Mouse (Mus musculus) heart, embryonic 14.5 days (tissue): Measurements from ENCODE around the gene Nup62. TPM values are rescaled to one million over a fixed set of nuclear protein-coding genes. Genes with fewer than 3 reads are reported as not detected.

ENCODE experiments used
- ATAC-seq: fragments of 200-750 bp; cut with Nextera tagmentation; 2 replicates; pipeline ENCODE4 v1.8.0; 2017; ENCODE audit warnings: low read depth, moderate TSS enrichment; ENCODE audit not compliant: insufficient number of reproducible peaks, insufficient read depth, low FRiP score
- H3K27ac ChIP-seq, 2 experiments: fragments of 200-500 bp in 1 of 2; fragments of 300-500 bp in 1 of 2; sonication (generic) in 1 of 2; replicated peaks in 1 of 2; 2 replicates each; pipeline ENCODE4 v1.5.1; 2012 to 2014; ENCODE audit warnings: low read depth in 2 of 2, low read length in 2 of 2, control low read depth in 1 of 2, mild to moderate bottlenecking in 1 of 2, mixed read lengths in 1 of 2; ENCODE audit not compliant: control insufficient read depth in 1 of 2, insufficient read depth in 1 of 2
- H3K27me3 ChIP-seq: fragments of 300-500 bp; sonication (generic); 2 replicates; pipeline ENCODE4 v1.6.1; 2014; ENCODE audit warnings: mild to moderate bottlenecking, low read length, control low read depth; ENCODE audit not compliant: control insufficient read depth, insufficient read depth
- H3K36me3 ChIP-seq: fragments of 300-500 bp; sonication (generic); 2 replicates; pipeline ENCODE4 v1.6.1; 2014; ENCODE audit warnings: mild to moderate bottlenecking, control low read depth, low read length, mixed read lengths; ENCODE audit not compliant: control insufficient read depth, insufficient read depth
- H3K4me1 ChIP-seq, 2 experiments: fragments of 200-500 bp in 1 of 2; fragments of 300-500 bp in 1 of 2; sonication (generic) in 1 of 2; 2 replicates each; pipeline ENCODE4 v1.6.1; 2012 to 2014; ENCODE audit warnings: low read length in 2 of 2, control low read depth in 1 of 2, mixed read lengths in 1 of 2; ENCODE audit not compliant: control insufficient read depth in 2 of 2, insufficient read depth in 2 of 2
- H3K4me2 ChIP-seq: fragments of 300-500 bp; sonication (generic); 2 replicates; pipeline ENCODE4 v1.6.1; 2014; ENCODE audit warnings: mild to moderate bottlenecking, low read length
- H3K4me3 ChIP-seq, 2 experiments: fragments of 200-500 bp in 1 of 2; fragments of 300-500 bp in 1 of 2; sonication (generic) in 1 of 2; 2 replicates each; pipeline ENCODE4 v1.5.1; 2012 to 2014; ENCODE audit warnings: low read length in 2 of 2, mild to moderate bottlenecking in 2 of 2, control low read depth in 1 of 2, low read depth in 1 of 2, moderate library complexity in 1 of 2; ENCODE audit not compliant: control insufficient read depth in 1 of 2, insufficient read depth in 1 of 2
- H3K9ac ChIP-seq: fragments of 300-500 bp; sonication (generic); 2 replicates; pipeline ENCODE4 v1.6.1; 2014; ENCODE audit warnings: mild to moderate bottlenecking, low read length
- H3K9me3 ChIP-seq: fragments of 300-500 bp; sonication (generic); 2 replicates; pipeline ENCODE4 v1.6.1; 2016; ENCODE audit warnings: low read length, control low read depth; ENCODE audit not compliant: control insufficient read depth
- WGBS: fragments of 180-500 bp; shearing (Covaris S2); extraction: QIAGEN DNeasy Blood & Tissue Kit; methylation state at CpG from one replicate; pipeline ENCODE4 v1.1.7; 2014; 5-methylcytosine and 5-hydroxymethylcytosine counted together
- polyA plus RNA-seq: library from polyadenylated mRNA; unstranded; fragments of >200 nt; fragmentation: Nextera tagmentation; extraction: Ambion mirVana; gene quantifications from 2 replicates; pipeline ENCODE4 v1.2.1, GENCODE M21; 2014

The Nup62 gene
- polyA plus RNA-seq, 1 experiment from 2014 or later = 41.7 TPM

- Histone ChIP-seq H3K4me1 (peaks cover 21 to 33% of the 10 kb centered on the region in 2 experiments), H3K9me3 (no peaks in the 10 kb centered on the region), H3K4me2 (peak overlapping the region; percentile 86), H3K4me3 (peak overlapping the region; percentile 70 to 76), H3K27me3 (no peaks in the 10 kb centered on the region), H3K9ac (peak overlapping the region; percentile 91), H3K36me3 (peaks cover 49% of the 10 kb centered on the region), H3K27ac (peak overlapping the region; percentile 94 to 98)
- ATAC-seq = peak; percentile 60
- under 1% methylated on average over 41 of the region's 41 CpGs for WGBS
Measured at GRCm38 (mm10) chr7:44849416-44850111, 33.7 kb downstream of the Nup62 start.

- under 1% methylated on average over 32 of the region's 33 CpGs for WGBS
- peaks cover 24 to 37% of the 10 kb centered on the region in 2 experiments for H3K4me1 ChIP-seq
- ATAC-seq = peak; percentile 26
Measured at GRCm38 (mm10) chr7:44850146-44850545, 34.3 kb downstream of the Nup62 start.

DNA sequence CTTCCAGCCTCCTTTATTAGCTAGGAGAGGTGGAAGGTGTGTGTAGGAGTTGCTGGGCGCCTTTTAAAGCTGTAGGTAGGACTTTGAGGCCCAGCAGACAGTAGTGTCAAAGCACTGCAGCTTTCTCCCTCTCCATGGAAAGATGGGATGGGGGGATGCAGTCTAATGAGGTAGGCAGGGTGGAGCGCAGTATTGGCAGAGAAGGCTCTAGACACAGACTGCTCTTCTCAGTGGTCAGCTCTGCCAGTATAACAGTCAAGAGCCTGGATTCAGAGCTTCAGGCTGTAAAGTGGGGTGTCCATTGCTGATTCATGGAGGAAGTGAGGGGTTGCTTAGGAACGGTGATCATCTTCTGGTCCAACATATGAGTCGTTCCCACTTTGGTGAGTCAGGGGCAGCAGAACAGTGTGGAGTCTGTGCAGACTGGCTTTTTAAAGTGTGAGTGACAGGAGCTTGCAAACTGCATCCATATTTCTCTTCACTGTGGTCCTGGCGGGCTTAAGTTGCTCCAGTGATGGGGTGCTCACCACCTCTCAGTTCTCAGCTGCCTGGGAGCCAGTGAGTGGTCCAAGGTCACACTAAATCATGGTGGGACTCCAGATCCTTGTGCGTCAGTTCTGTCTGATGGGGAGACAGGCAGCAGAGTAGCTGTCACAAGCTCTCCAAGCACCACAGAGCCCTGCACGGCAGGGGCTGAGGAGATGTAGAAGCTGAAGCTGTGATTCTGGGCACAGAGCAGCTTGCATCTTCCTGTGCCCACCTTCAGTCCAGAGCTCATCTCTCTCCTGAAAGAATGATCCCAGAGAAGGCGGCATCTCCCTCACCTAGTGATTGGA lies 35.1 kb downstream of the Nup62 start:
- no peak for ATAC-seq
- H3K27ac ChIP-seq = peak overlapping the region; percentile 60 to 98; a peak in 3 of 4 replicates
- H3K4me1 ChIP-seq = peaks cover 26 to 41% of the 10 kb centered on the region in 2 experiments
- peak overlapping the region; percentile 91 for H3K9ac ChIP-seq
- no peaks in the 10 kb centered on the region for H3K9me3 ChIP-seq
- H3K27me3 ChIP-seq = no peaks in the 10 kb centered on the region
- H3K36me3 ChIP-seq = peaks cover 35% of the 10 kb centered on the region
- WGBS = 71% methylated on average over 8 of the region's 8 CpGs
- peak overlapping the region; percentile 86 for H3K4me2 ChIP-seq
- H3K4me3 ChIP-seq = peak overlapping the region; percentile 70 to 76

More at GRCm38 (mm10) chr7:44850146-44850545, 34.3 kb downstream of the Nup62 start:
- Histone ChIP-seq H3K4me3 (peak overlapping the region; percentile 70 to 76), H3K4me2 (peak overlapping the region; percentile 86), H3K27me3 (no peaks in the 10 kb centered on the region), H3K27ac (peak overlapping the region; percentile 94 to 98), H3K9ac (peak overlapping the region; percentile 91), H3K9me3 (no peaks in the 10 kb centered on the region), H3K36me3 (peaks cover 44% of the 10 kb centered on the region)

DNA sequence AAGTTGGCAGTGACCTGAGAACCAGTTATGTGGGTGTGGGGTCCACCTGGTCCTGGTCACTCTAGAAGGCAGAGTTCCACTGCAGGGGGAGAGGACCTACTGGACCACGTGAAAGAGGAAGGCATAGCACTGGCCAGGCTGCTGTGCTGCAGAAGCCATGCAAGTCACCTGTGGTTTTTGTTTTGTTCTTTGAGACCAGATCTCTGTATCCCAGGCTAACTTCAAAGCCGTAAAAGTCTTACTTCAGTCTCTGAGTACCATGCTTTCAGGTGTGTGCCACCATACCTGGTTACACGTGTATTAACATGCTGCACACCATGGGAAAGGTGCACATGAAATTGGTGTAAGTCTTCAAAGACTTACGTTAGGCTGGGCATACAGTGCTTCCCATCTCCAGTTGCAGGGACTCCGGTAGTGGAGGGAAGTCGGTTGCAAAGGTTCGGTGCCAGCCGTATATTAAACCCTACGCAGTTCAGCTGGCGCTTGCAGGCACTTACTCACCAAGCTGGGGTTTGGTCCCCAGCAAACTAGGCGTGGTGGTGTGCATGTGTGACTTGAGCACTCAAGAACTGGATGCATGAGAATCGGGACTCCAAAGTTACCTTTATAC lies 35.8 kb downstream of the Nup62 start:
- Histone ChIP-seq H3K4me1 (peaks cover 28 to 46% of the 10 kb centered on the region in 2 experiments), H3K27me3 (no peaks in the 10 kb centered on the region), H3K27ac (no peak overlapping the region), H3K36me3 (peaks cover 28% of the 10 kb centered on the region), H3K4me2 (no peak overlapping the region), H3K9ac (no peak overlapping the region), H3K4me3 (no peak overlapping the region), H3K9me3 (no peaks in the 10 kb centered on the region)
- ATAC-seq = no peak
- 93% methylated on average over 12 of the region's 12 CpGs for WGBS

DNA sequence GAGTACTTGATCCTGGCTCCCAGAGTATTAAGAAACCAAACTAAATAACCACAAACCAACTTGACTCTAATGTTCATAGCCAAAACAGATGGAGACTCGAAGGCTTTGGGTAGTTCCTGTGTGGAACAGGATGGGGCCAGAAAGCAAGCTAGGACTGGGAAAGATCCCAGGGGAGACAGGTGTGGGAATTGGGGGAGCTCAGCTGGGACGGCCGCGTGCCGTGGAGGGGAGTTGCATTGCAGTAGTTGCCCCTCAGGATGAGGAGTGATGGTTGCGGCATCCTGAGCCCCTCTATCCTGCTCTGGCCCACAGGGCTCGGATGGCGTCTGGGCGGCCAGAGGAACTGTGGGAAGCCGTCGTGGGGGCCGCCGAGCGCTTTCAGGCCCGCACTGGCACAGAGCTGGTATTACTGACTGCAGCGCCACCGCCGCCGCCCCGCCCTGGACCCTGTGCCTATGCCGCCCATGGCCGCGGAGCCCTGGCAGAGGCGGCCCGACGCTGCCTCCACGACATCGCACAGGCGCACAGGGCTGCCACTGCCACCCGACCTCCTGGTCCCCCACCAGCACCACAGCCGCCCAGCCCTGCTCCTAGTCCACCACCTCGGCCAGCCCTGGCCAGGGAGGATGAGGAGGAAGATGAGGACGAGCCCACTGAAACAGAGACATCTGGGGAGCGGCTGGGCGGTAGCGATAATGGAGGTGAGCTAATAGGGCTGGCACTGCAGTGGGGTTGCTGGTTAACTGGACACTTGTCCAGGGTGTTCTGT lies 36.6 kb downstream of the Nup62 start:
- peaks cover 28 to 45% of the 10 kb centered on the region in 2 experiments for H3K4me1 ChIP-seq
- no peaks in the 10 kb centered on the region for H3K27me3 ChIP-seq
- no peaks in the 10 kb centered on the region for H3K9me3 ChIP-seq
- H3K36me3 ChIP-seq = peaks cover 23% of the 10 kb centered on the region
- ATAC-seq = no peak
- WGBS = 90% methylated on average over 36 of the region's 36 CpGs
- no peak overlapping the region for H3K4me3 ChIP-seq
- H3K27ac ChIP-seq = no peak overlapping the region
- H3K9ac ChIP-seq = no peak overlapping the region
- no peak overlapping the region for H3K4me2 ChIP-seq

DNA sequence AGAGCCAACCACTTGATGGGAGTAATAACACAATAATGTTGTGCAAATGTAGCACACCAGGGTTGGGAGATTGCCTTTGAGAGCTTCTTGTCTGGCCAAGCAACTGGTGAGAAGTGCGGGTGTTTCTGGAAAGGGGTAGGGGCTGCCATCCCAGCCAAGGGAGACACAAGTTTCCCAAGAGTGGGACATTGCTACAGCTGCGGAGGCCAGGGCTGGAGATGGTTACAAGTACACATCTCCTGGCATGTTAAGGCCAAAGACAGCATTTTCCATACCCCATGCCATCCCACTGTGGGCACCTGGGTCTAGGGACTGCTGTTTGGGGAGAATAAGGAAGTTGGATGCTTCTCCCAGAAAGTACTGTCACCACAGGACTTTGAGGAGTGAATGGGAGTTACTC lies 37.2 kb downstream of the Nup62 start:
- ATAC-seq = no peak
- peaks cover 26 to 43% of the 10 kb centered on the region in 2 experiments for H3K4me1 ChIP-seq
- peak overlapping the region; percentile 81 for H3K4me2 ChIP-seq
- 0 out of 2 replicates have a peak overlapping the region, but pooled peaks have one; percentile 73 for H3K9ac ChIP-seq
- 89% methylated on average over 2 of the region's 2 CpGs for WGBS
- no peak overlapping the region for H3K27ac ChIP-seq
- no peaks in the 10 kb centered on the region for H3K9me3 ChIP-seq
- H3K27me3 ChIP-seq = no peaks in the 10 kb centered on the region
- peaks cover 22% of the 10 kb centered on the region for H3K36me3 ChIP-seq
- H3K4me3 ChIP-seq = no peak overlapping the region
